Mouse (Mus musculus) kidney, embryonic 14.5 days (tissue): ENCODE results near the gene Aldh1a2. TPM values are rescaled to one million over a fixed set of nuclear protein-coding genes. Genes with fewer than 3 reads are reported as not detected.

ENCODE experiments used
- ATAC-seq: fragments of 200-750 bp; cut with Nextera tagmentation; 2 replicates; pipeline ENCODE4 v1.8.0; 2017; ENCODE audit warnings: moderate number of reproducible peaks, mild to moderate bottlenecking, moderate TSS enrichment, moderate library complexity; ENCODE audit not compliant: low FRiP score, low TSS enrichment
- H3K27ac ChIP-seq: fragments of 300-500 bp; sonication (generic); 2 replicates; pipeline ENCODE4 v1.5.1; 2014; ENCODE audit warnings: low read depth, mild to moderate bottlenecking, low read length, moderate library complexity, mixed read lengths
- H3K27me3 ChIP-seq: fragments of 300-500 bp; sonication (generic); 2 replicates; pipeline ENCODE4 v1.6.1; 2014; ENCODE audit warnings: mild to moderate bottlenecking, low read length; ENCODE audit not compliant: control insufficient read depth, insufficient read depth
- H3K36me3 ChIP-seq: fragments of 300-500 bp; sonication (generic); 2 replicates; pipeline ENCODE4 v1.6.1; 2014; ENCODE audit warnings: low read length, mixed read lengths; ENCODE audit not compliant: control insufficient read depth, insufficient read depth
- H3K4me1 ChIP-seq: fragments of 300-500 bp; sonication (generic); 2 replicates; pipeline ENCODE4 v1.6.1; 2014; ENCODE audit warnings: low read length, mixed read lengths; ENCODE audit not compliant: control insufficient read depth, insufficient read depth
- H3K4me2 ChIP-seq: fragments of 300-500 bp; sonication (generic); replicated peaks from 2 replicates; pipeline ENCODE4 v1.6.1; 2014; ENCODE audit warnings: low read depth, mild to moderate bottlenecking, low read length
- H3K4me3 ChIP-seq: fragments of 300-500 bp; sonication (generic); 2 replicates; pipeline ENCODE4 v1.5.1; 2014; ENCODE audit warnings: mild to moderate bottlenecking, low read length
- H3K9ac ChIP-seq: fragments of 300-500 bp; sonication (generic); 2 replicates; pipeline ENCODE4 v1.6.1; 2014; ENCODE audit warnings: low read depth, mild to moderate bottlenecking, low read length, moderate library complexity
- H3K9me3 ChIP-seq: fragments of 300-500 bp; sonication (generic); 2 replicates; pipeline ENCODE4 v1.6.1; 2016; ENCODE audit warnings: low read length; ENCODE audit not compliant: control insufficient read depth
- WGBS: fragments of 180-500 bp; shearing (Covaris S2); extraction: QIAGEN DNeasy Blood & Tissue Kit; methylation state at CpG from one replicate; pipeline ENCODE4 v1.1.7; 2014; 5-methylcytosine and 5-hydroxymethylcytosine counted together
- polyA plus RNA-seq: library from polyadenylated mRNA; unstranded; fragments of >200 nt; fragmentation: Nextera tagmentation; extraction: Ambion mirVana; gene quantifications from 2 replicates; pipeline ENCODE4 v1.2.1, GENCODE M21; 2014

Gene Aldh1a2
- 306 and 400 TPM in 2 replicates for polyA plus RNA-seq

DNA sequence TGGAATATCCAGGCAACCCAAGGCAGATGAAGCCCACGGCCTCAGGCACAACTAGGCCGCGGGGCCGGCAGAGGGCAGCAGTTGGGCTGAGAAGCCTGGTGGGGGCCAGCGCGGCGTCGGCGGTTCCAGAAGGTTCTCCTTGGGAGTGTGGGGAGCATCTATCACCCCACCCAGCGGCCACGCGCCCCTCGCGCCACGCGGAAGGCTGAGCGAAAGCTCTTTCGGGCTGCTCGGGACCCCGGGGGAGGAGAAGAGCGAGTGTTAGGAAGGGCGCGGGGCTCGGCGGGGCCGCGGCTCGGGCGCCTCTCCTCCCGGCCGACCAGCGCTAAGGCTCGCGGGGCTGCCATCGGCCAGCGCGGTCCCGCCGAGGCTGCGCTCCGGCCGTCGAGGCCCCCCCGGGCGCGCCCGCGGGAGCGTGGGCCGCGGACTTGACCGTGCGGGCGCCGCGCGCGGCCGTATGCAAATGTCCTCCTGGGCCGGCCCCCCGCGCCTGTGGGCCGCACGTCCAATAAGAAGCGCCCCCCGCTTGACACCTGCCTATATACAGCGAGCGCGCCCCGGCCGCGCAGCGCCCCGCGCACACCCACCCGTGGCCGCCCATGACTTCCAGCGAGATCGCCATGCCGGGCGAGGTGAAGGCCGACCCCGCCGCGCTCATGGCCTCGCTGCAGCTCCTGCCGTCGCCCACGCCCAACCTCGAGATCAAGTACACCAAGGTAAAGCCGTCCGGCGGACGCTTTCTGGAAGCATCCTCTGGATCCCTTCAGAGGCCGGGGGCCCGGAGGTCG lies at the start of gene Aldh1a2:
Gene Aldh1a2 (plus strand): TSS at position 542 of the 788 bp plus-strand sequence.
- peak; percentile 86 for ATAC-seq
- H3K9ac ChIP-seq, result peak within 1 kb of the TSS; percentile 76
- no peaks in the 10 kb centered on the region for H3K36me3 ChIP-seq
- peak within 1 kb of the TSS; percentile 66 for H3K4me3 ChIP-seq
- H3K27me3 ChIP-seq, result peaks cover 10% of the 10 kb centered on the region; the same call in 1 of the 2 replicates
- H3K4me1 ChIP-seq, result 0 out of 2 replicates have a peak, but pooled peaks cover 5% of the 10 kb centered on the region
- H3K4me2 ChIP-seq, result peak within 1 kb of the TSS; percentile 78
- H3K27ac ChIP-seq, result peak within 1 kb of the TSS; percentile 49
- WGBS, result 1% methylated on average over 72 of the region's 97 CpGs
- H3K9me3 ChIP-seq, result no peaks in the 10 kb centered on the region

DNA sequence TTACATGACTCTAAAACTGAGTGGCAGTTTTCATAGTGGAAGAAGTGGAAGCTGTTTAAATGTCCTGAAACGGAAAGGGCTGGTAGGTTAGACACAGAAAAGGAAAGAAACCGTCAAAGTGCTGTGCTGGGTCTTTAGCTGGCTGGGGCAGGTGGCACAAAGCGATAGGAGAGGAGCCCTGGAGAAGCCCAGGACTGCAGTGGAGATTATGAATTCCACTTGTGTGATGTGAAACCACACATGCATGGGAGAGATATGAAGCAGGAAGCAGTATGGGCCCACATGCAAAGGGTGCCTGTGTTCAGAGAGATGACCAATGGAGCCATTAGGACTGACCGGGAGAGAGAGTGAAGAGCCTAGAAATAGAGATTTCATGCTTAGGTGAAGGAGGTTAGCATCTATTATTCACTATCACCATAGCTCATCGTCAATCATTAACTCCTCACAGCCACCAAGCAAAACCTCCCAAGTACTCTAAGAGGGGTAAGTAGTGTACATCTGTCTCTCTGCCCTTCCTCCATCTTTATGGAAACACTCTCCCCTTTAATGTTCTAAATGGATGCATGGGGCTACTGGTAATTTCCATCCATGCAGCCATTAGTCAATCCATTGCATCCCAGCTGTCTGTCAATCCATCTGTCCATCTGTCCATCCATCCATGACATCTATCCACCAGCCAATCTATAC lies 49.4 kb upstream of the Aldh1a2 start:
- no peak overlapping the region for H3K27ac ChIP-seq
- H3K4me1 ChIP-seq, result no peaks in the 10 kb centered on the region
- H3K4me2 ChIP-seq, result no peak overlapping the region
- WGBS, result 87% methylated on average over 5 of the region's 5 CpGs
- no peaks in the 10 kb centered on the region for H3K27me3 ChIP-seq
- no peak overlapping the region for H3K9ac ChIP-seq
- H3K36me3 ChIP-seq, result no peaks in the 10 kb centered on the region
- ATAC-seq, result no peak
- no peak overlapping the region for H3K4me3 ChIP-seq
- no peaks in the 10 kb centered on the region for H3K9me3 ChIP-seq

DNA sequence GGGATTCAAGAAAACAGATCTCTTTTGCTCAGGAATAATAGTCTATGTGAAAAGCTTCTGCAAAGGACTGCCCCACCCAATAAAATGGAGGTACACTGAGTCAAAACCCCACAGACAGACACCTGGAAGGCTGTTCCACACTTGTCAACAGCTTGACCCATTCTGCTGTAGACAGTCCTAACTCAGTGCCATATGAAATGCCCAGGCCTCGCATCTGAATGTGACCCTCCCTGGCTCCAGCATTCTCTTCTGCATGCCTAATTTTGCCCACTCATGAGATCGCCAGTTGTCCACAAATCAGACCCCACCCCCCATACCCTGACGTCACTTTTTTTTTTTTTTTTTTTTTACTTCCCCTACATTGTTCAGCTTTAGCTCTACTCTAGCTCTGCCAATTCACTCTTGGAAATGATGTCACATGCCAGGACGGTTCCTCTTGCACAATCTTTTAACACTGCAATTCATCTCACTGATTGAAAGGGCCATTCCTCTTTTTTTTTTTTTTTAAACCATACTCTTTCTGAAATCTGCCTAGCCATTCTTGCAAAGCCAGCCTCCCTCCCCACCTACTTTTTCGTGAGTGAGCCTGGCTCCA lies 48.6 kb upstream of the Aldh1a2 start:
- Histone ChIP-seq H3K9me3 (no peaks in the 10 kb centered on the region), H3K9ac (no peak overlapping the region), H3K4me1 (no peaks in the 10 kb centered on the region), H3K27me3 (no peaks in the 10 kb centered on the region), H3K4me3 (no peak overlapping the region), H3K4me2 (no peak overlapping the region), H3K27ac (no peak overlapping the region), H3K36me3 (no peaks in the 10 kb centered on the region)
- 76% methylated on average over 5 of the region's 5 CpGs for WGBS
- no peak for ATAC-seq

DNA sequence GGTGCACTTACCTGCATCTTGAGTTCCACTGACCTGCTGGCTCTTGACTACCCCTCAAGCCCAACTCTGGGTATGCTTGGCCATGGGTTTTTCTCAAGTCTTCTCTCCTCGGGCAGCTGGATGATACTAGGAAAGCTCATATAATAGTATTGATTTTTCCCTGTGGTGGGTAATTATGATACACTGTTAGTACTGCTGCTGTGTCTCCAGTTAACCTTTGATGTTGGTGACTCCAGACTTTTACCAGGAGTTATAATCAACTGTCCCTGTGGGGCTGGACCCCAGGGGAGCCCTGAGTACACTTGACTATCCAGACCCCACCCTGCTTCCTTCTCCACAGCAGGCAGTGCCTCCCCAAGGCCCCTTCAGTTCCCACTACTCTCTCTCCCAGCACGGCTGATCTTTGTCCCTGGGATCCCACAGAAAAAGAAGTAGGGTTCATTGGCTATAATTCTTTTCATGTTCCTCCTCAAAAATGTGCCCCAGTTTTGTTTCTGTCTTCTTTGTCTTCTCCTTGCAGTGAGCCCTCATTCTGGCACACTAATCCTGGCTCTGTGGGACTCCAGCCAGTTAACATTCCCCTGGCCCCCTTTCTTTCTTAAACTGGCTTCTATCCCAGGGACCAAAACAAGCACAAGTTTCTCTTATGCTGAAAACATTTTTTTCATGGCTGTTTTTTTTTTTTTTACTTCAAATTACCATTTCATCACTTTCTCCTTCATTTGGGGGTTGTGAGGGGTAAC lies 47.9 kb upstream of the Aldh1a2 start:
- 48% methylated on average over 2 of the region's 2 CpGs for WGBS
- H3K4me3 ChIP-seq, result no peak overlapping the region
- H3K4me1 ChIP-seq, result no peaks in the 10 kb centered on the region
- no peak overlapping the region for H3K27ac ChIP-seq
- H3K9ac ChIP-seq, result no peak overlapping the region
- no peak overlapping the region for H3K4me2 ChIP-seq
- H3K36me3 ChIP-seq, result no peaks in the 10 kb centered on the region
- H3K9me3 ChIP-seq, result no peaks in the 10 kb centered on the region
- no peaks in the 10 kb centered on the region for H3K27me3 ChIP-seq
- ATAC-seq, result no peak

DNA sequence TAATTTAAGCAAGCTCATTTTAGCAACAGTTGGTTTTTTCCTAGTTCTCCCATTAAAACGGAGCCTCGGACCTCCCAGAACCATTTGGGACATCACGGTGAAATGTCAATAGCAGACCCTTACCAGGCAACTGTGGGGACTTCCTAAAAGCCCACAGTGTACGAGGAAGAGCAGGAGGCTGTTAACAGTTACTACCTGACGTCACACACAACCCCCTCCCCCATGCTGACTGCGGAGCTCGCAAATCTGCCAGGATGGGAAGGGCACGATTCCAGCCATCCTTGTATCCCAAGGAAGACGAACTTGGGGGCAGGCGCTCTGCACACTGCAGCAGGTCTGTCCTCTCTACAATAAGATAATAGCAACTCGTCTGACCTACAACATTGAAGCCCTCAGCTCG lies 47.1 kb upstream of the Aldh1a2 start, which contains the start of gene Aqp9:
Gene Aqp9 (minus strand): TSS at position 172 of the 400 bp plus-strand sequence.
- H3K36me3 ChIP-seq, result no peaks in the 10 kb centered on the region
- H3K9ac ChIP-seq, result no peak within 1 kb of the TSS
- no peak within 1 kb of the TSS for H3K4me3 ChIP-seq
- no peak within 1 kb of the TSS for H3K27ac ChIP-seq
- no peaks in the 10 kb centered on the region for H3K4me1 ChIP-seq
- H3K27me3 ChIP-seq, result no peaks in the 10 kb centered on the region
- no peaks in the 10 kb centered on the region for H3K9me3 ChIP-seq
- H3K4me2 ChIP-seq, result peak within 1 kb of the TSS; percentile 8; the same call in 1 of the 2 replicates
- 35% methylated on average over 12 of the region's 12 CpGs for WGBS
- ATAC-seq, result no peak

DNA sequence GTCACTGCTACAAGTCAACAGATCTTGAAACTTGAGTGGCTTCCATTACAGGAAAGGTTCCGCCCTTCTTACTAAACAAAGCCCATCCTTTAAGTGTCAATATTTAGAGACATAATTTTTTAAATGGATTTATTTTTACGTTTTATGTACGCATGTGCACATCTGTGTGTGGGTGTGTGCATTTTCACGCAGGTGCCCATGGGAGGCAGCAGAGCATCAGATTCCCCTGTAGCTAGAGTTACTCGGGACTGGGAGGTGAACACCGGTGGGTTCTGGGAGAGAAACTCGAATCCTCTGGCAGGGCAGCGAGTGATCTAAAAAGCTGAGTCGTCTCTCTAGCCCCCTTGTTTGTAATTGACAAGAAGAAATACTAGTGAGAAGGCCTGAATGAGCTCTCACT lies 42.1 kb upstream of the Aldh1a2 start:
- Histone ChIP-seq H3K4me2 (no peak overlapping the region), H3K27ac (no peak overlapping the region), H3K4me3 (no peak overlapping the region), H3K27me3 (no peaks in the 10 kb centered on the region), H3K36me3 (no peaks in the 10 kb centered on the region), H3K9me3 (no peaks in the 10 kb centered on the region), H3K9ac (no peak overlapping the region), H3K4me1 (no peaks in the 10 kb centered on the region; the same call in 1 of the 2 replicates)
- ATAC-seq, result no peak
- 38% methylated on average over 9 of the region's 9 CpGs for WGBS

DNA sequence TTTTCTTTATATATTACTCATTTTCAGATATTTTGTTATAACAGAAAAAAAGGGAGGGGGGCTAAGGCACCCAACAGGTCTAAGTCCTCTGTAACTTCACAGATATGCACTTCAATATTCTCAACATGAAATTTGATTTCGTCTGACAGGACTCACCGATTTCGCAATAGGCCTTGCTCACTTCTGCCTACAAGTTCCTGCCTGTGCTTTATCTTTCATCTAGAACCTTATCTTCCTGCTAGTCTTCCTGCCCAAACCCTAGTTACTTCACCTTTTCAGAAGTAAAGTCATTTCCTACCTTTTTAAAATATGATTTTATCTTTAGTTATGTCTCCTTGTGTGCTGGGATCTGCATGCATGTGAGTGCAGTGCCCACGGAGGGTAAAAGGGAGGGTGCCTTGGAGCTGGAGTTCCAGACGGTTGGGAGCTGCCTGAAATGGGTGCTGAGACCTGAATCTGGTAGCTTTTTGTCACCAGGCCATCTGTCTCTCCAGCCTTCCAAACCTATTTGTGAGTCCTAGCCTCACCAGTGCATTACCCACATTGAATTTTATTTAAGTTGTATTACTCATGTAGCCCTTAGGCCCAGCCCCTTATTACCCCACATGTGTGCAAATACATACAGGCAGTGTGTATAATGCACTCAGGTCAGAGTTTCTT lies 41.1 kb upstream of the Aldh1a2 start:
- no peak for ATAC-seq
- Histone ChIP-seq H3K9me3 (no peaks in the 10 kb centered on the region), H3K4me2 (no peak overlapping the region), H3K4me1 (no peaks in the 10 kb centered on the region; the same call in 1 of the 2 replicates), H3K9ac (no peak overlapping the region), H3K27me3 (no peaks in the 10 kb centered on the region), H3K4me3 (no peak overlapping the region), H3K36me3 (no peaks in the 10 kb centered on the region), H3K27ac (no peak overlapping the region)
- WGBS, result 65% methylated on average over 5 of the region's 5 CpGs

DNA sequence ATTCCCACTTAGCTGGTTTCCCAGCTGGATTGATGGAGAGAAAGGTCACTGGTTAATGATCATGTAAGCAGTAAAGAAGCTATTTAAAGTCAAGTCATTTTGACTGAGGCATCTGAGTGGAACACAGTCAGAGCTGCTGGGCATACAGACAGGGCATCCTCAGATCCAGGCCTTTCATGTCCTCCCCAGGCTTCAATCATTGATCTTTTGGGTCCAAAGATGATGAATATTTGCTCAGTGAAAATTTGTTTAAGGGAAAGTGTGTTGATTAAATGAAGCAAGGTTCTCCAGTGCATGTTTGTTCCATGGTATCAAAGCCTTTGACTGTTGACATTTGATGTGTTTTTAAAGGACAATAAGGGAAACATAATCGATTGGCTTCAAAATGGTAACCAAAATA lies 39.9 kb upstream of the Aldh1a2 start:
- Histone ChIP-seq H3K9ac (no peak overlapping the region), H3K36me3 (no peaks in the 10 kb centered on the region), H3K27me3 (no peaks in the 10 kb centered on the region), H3K4me2 (no peak overlapping the region), H3K4me1 (no peaks in the 10 kb centered on the region; the same call in 1 of the 2 replicates), H3K4me3 (no peak overlapping the region), H3K9me3 (no peaks in the 10 kb centered on the region), H3K27ac (no peak overlapping the region)
- 87% methylated on average over 1 of the region's 1 CpGs for WGBS
- no peak for ATAC-seq
